Mouse (Mus musculus): ENCODE results near the gene H2-Q10. TPM values are rescaled to one million over a fixed set of nuclear protein-coding genes. Genes with fewer than 3 reads are reported as not detected.

H2-Q10 gene
- total and polyA plus RNA-seq, 2 experiments from 2014 or later = 0.21 TPM; not detected in 1

- 37% methylated on average over 8 of the region's 8 CpGs for WGBS
- peak; percentile 62 for TF ChIP-seq CTCF (IDR thresholded peaks at IDR 0.05; ENCODE audit: low read depth)
- no peak overlapping the region for H3K4me2 ChIP-seq (ENCODE audit: low read depth, low read length)
- DNase-seq (ENCODE audit: low spot score) (peak; percentile 59), ATAC-seq (no peak)
- H3K9ac ChIP-seq (replicated peaks; ENCODE audit: low read length) = no peak overlapping the region
- H3K4me1 ChIP-seq (ENCODE audit: insufficient read depth, low read length) = no peaks in the 10 kb centered on the region
- H3K9me3 ChIP-seq (ENCODE audit: low read length) = no peaks in the 10 kb centered on the region
- no peaks in the 10 kb centered on the region for H3K36me3 ChIP-seq (ENCODE audit: insufficient read depth, low read length)
- no peak overlapping the region for H3K4me3 ChIP-seq (ENCODE audit: low read length)
- no peak overlapping the region for H3K27ac ChIP-seq
- H3K27me3 ChIP-seq (ENCODE audit: insufficient read depth, low read length) = peaks cover 5% of the 10 kb centered on the region; the same call in 1 of the 2 replicates
Observed at GRCm38 (mm10) chr17:35509284-35509683, 39.4 kb downstream of the H2-Q10 start.

- no peaks in the 10 kb centered on the region for H3K9me3 ChIP-seq (ENCODE audit: low read length)
- 89% methylated on average over 7 of the region's 7 CpGs for WGBS
- no peaks in the 10 kb centered on the region for H3K36me3 ChIP-seq (ENCODE audit: insufficient read depth, low read length)
- peak; percentile 75 for TF ChIP-seq CTCF (IDR thresholded peaks at IDR 0.05; ENCODE audit: low read depth)
- ATAC-seq (no peak), DNase-seq (ENCODE audit: low spot score) (peak; percentile 58)
- H3K4me3 ChIP-seq (ENCODE audit: low read length) = no peak overlapping the region
- H3K4me2 ChIP-seq (ENCODE audit: low read depth, low read length) = no peak overlapping the region
- H3K27me3 ChIP-seq (ENCODE audit: insufficient read depth, low read length) = no peaks in the 10 kb centered on the region
- H3K9ac ChIP-seq (replicated peaks; ENCODE audit: low read length) = no peak overlapping the region
- peaks cover 4% of the 10 kb centered on the region; the same call in 1 of the 2 replicates for H3K4me1 ChIP-seq (ENCODE audit: insufficient read depth, low read length)
- no peak overlapping the region for H3K27ac ChIP-seq
Observed at GRCm38 (mm10) chr17:35512916-35513626, 43.2 kb downstream of the H2-Q10 start.

GRCm38 (mm10) chr17:35513886-35514285 lies 44.0 kb downstream of the H2-Q10 start:
- H3K36me3 ChIP-seq (ENCODE audit: insufficient read depth, low read length) = no peaks in the 10 kb centered on the region
- no peak overlapping the region for H3K9ac ChIP-seq (replicated peaks; ENCODE audit: low read length)
- H3K27ac ChIP-seq = no peak overlapping the region
- H3K27me3 ChIP-seq (ENCODE audit: insufficient read depth, low read length) = no peaks in the 10 kb centered on the region
- peaks cover 4% of the 10 kb centered on the region; the same call in 1 of the 2 replicates for H3K4me1 ChIP-seq (ENCODE audit: insufficient read depth, low read length)
- DNase-seq (ENCODE audit: low spot score) (peak; percentile 64), ATAC-seq (no peak)
- H3K9me3 ChIP-seq (ENCODE audit: low read length) = no peaks in the 10 kb centered on the region
- WGBS = 6% methylated on average over 2 of the region's 2 CpGs
- H3K4me2 ChIP-seq (ENCODE audit: low read depth, low read length) = no peak overlapping the region
- TF ChIP-seq CTCF (IDR thresholded peaks at IDR 0.05; ENCODE audit: low read depth) = peak; percentile 77
- H3K4me3 ChIP-seq (ENCODE audit: low read length) = no peak overlapping the region

GRCm38 (mm10) chr17:35514756-35515155 lies 44.9 kb downstream of the H2-Q10 start:
- 54% methylated on average over 6 of the region's 6 CpGs for WGBS
- H3K27ac ChIP-seq = no peak overlapping the region
- no peaks in the 10 kb centered on the region for H3K27me3 ChIP-seq (ENCODE audit: insufficient read depth, low read length)
- peaks cover 4% of the 10 kb centered on the region; the same call in 1 of the 2 replicates for H3K4me1 ChIP-seq (ENCODE audit: insufficient read depth, low read length)
- H3K4me3 ChIP-seq (ENCODE audit: low read length) = no peak overlapping the region; the same call in 1 of the 2 replicates
- no peaks in the 10 kb centered on the region for H3K36me3 ChIP-seq (ENCODE audit: insufficient read depth, low read length)
- no peaks in the 10 kb centered on the region for H3K9me3 ChIP-seq (ENCODE audit: low read length)
- H3K4me2 ChIP-seq (ENCODE audit: low read depth, low read length) = peak overlapping the region; percentile 91; the same call in 1 of the 2 replicates
- TF ChIP-seq CTCF (IDR thresholded peaks at IDR 0.05; ENCODE audit: low read depth) = no peak
- ATAC-seq = no peak
- no peak for DNase-seq (ENCODE audit: low spot score)
- H3K9ac ChIP-seq (replicated peaks; ENCODE audit: low read length) = 0 out of 2 replicates have a peak overlapping the region, but pooled peaks have one; percentile 24

DNA sequence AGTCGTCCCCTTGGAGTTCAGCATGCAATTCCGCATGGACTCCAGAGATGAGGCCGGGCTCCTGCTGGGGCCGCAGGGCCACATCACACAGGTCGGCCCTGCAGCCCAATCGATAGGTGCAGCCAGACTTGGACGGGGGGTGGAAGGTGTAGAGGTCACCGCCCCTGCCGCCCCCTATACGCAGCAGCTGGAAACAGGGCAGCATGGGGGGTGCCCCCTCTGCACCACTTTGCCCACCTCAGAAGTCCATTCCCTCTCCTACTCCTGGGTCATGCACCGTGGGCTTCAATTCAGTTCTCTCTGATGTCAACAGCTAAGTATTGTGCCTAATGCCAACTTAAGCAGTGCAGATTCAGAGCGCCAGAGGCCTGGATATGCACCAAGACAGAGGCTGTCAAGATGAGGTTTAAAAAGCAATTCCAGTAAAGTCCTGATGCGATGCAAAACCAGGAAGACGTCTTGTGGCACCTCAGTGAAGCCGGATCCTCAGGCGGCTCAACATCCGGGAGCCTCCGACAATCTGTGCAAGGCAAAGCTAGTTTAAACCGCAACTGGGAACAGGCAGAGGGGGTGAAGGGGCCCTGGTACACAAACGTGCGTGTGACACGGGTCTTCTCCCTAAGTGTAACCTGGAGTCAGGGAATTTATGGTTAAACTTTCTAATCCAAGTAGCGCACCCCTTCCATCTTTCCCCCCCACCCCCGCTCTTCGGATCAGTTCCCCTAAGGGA lies 46.2 kb downstream of the H2-Q10 start:
- Histone ChIP-seq H3K4me1 (ENCODE audit: insufficient read depth, low read length) (peaks cover 4% of the 10 kb centered on the region; the same call in 1 of the 2 replicates), H3K9ac (replicated peaks; ENCODE audit: low read length) (peak overlapping the region; percentile 43), H3K4me3 (ENCODE audit: low read length) (peak overlapping the region; percentile 57), H3K27me3 (ENCODE audit: insufficient read depth, low read length) (no peaks in the 10 kb centered on the region), H3K36me3 (ENCODE audit: insufficient read depth, low read length) (no peaks in the 10 kb centered on the region), H3K27ac (no peak overlapping the region), H3K4me2 (ENCODE audit: low read depth, low read length) (peak overlapping the region; percentile 91), H3K9me3 (ENCODE audit: low read length) (no peaks in the 10 kb centered on the region)
- no peak for TF ChIP-seq CTCF (IDR thresholded peaks at IDR 0.05; ENCODE audit: low read depth)
- 8% methylated on average over 25 of the region's 25 CpGs for WGBS
- ATAC-seq (peak; percentile 39), DNase-seq (ENCODE audit: low spot score) (peak; percentile 43)

DNA sequence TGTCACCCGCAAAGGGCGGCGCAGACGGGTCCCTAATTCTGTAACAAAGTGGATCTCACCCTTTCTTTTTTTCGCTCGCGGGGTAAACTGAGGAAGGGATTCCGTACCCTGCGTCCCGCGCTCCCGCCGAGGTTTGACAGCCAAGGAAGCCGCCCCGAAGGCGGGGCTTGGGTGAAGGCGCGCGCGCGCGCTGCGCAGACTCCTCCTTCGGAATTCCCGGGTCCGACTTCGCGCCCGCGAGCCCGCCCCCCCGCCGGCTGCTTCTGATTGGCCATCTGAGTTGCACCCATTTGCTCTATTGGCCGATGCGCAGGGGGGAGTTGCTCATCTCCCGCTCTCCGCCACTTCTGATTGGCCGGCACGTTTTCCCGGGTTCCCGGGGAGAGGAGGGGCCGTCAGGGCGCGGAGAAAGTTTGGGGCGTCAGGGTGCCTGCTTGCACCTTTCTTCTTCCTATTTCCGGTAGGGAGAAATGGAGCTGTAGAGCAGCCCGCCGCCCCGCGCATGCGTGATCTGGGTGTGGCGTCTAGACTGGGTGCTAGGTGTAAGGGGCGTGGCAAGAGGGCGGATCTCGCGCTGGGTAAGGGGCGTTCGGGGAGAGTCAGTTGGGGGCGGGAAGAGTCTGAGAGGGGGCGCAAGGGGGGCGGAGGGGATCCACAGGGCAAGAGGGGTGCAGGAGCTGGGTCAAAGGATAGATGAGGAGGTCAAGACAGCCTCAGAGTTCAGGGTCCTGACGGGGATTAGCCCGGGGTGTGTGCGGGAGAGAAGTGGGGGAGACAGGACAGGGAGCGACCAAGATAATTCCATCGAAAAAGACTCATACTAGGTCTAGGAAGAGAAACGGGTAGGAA lies 47.0 kb downstream of the H2-Q10 start, which contains the start of the genes Tcf19 and Cchcr1:
Tcf19 (minus strand) TSS at position 173 of the 849 bp plus-strand sequence.
Cchcr1 (plus strand) TSS at position 449 of the 849 bp plus-strand sequence.
- Histone ChIP-seq H3K9me3 (ENCODE audit: low read length) (no peaks in the 10 kb centered on the region), H3K4me1 (ENCODE audit: insufficient read depth, low read length) (peaks cover 4% of the 10 kb centered on the region; the same call in 1 of the 2 replicates), H3K4me2 (ENCODE audit: low read depth, low read length) (peak within 1 kb of the TSS; percentile 91), H3K27ac (no peak within 1 kb of the TSS), H3K9ac (replicated peaks; ENCODE audit: low read length) (peak within 1 kb of the TSS; percentile 43), H3K4me3 (ENCODE audit: low read length) (peak within 1 kb of the TSS; percentile 57), H3K36me3 (ENCODE audit: insufficient read depth, low read length) (no peaks in the 10 kb centered on the region), H3K27me3 (ENCODE audit: insufficient read depth, low read length) (no peaks in the 10 kb centered on the region)
- under 1% methylated on average over 67 of the region's 67 CpGs for WGBS
- ATAC-seq (peak; percentile 95), DNase-seq (ENCODE audit: low spot score) (peak; percentile 97)
- no peak for TF ChIP-seq CTCF (IDR thresholded peaks at IDR 0.05; ENCODE audit: low read depth)

Data from hindbrain, postnatal 0 days (tissue).